Mouse (Mus musculus): ENCODE measurements around the gene Pphln1. TPM values are rescaled to one million over a fixed set of nuclear protein-coding genes. Genes with fewer than 3 reads are reported as not detected.
A peak's percentile ranks its signal among the peaks of the same experiment; 100 is the strongest.

Pphln1 gene
- polyA plus RNA-seq, 1 experiment from 2014 or later: 59.0 TPM

GRCm38 (mm10) chr15:93438663-93439062, 40.5 kb downstream of the Pphln1 start:
- Histone ChIP-seq H3K9me3 (replicated peaks; ENCODE audit: control insufficient read depth, low read length) (no peaks in the 10 kb centered on the region), H3K4me1 (ENCODE audit: control insufficient read depth, insufficient read depth, low read length) (no peaks in the 10 kb centered on the region), H3K36me3 (replicated peaks; ENCODE audit: control insufficient read depth, insufficient read depth, low read depth, low read length) (no peaks in the 10 kb centered on the region; the same call in 1 of the 2 replicates), H3K27ac (replicated peaks; ENCODE audit: low read depth, low read length) (no peak overlapping the region), H3K27me3 (ENCODE audit: control insufficient read depth, insufficient read depth, low read length) (no peaks in the 10 kb centered on the region), H3K9ac (replicated peaks; ENCODE audit: low read length) (no peak overlapping the region), H3K4me2 (ENCODE audit: low read depth, low read length) (no peak overlapping the region), H3K4me3 (ENCODE audit: low read depth, low read length) (no peak overlapping the region)
- WGBS: 38% methylated on average over 5 of the region's 5 CpGs
- DNase-seq (ENCODE audit: low spot score) (peak; percentile 65), ATAC-seq (replicated peaks; ENCODE audit: insufficient number of reproducible peaks, low FRiP score, low TSS enrichment, low read depth) (no peak)

GRCm38 (mm10) chr15:93442271-93442670, 44.1 kb downstream of the Pphln1 start:
- Histone ChIP-seq H3K36me3 (replicated peaks; ENCODE audit: control insufficient read depth, insufficient read depth, low read depth, low read length) (no peaks in the 10 kb centered on the region; the same call in 1 of the 2 replicates), H3K27me3 (ENCODE audit: control insufficient read depth, insufficient read depth, low read length) (no peaks in the 10 kb centered on the region), H3K9ac (replicated peaks; ENCODE audit: low read length) (no peak overlapping the region), H3K4me2 (ENCODE audit: low read depth, low read length) (no peak overlapping the region), H3K4me1 (ENCODE audit: control insufficient read depth, insufficient read depth, low read length) (no peaks in the 10 kb centered on the region), H3K9me3 (replicated peaks; ENCODE audit: control insufficient read depth, low read length) (no peaks in the 10 kb centered on the region), H3K4me3 (ENCODE audit: low read depth, low read length) (no peak overlapping the region), H3K27ac (replicated peaks; ENCODE audit: low read depth, low read length) (no peak overlapping the region)
- DNase-seq (ENCODE audit: low spot score) (peak; percentile 13), ATAC-seq (replicated peaks; ENCODE audit: insufficient number of reproducible peaks, low FRiP score, low TSS enrichment, low read depth) (no peak)
- 91% methylated on average over 4 of the region's 4 CpGs for WGBS

DNA sequence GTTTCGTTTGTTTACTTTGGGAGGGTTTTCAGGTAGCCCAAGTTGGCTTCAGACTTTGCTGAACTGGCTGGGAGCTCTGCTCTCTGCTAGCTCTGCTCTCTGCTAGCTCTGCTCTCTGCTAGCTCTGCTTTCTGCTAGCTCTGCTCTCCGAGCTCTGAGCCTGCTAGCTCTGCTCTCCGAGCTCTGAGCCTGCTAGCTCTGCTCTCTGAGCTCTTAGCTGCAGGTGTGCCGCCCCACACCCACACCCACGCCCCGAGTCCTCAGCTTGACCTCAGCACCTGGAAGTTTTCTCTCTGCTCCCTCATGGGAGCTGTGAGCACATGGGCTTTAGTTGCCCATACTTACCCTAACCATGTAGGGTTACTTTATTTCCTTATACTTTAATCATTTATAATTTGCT, 45.5 kb downstream of the Pphln1 start:
- DNase-seq (ENCODE audit: low spot score): no peak
- Histone ChIP-seq H3K4me3 (ENCODE audit: low read depth, low read length) (no peak overlapping the region), H3K27me3 (ENCODE audit: control insufficient read depth, insufficient read depth, low read length) (no peaks in the 10 kb centered on the region), H3K4me2 (ENCODE audit: low read depth, low read length) (no peak overlapping the region), H3K4me1 (ENCODE audit: control insufficient read depth, insufficient read depth, low read length) (no peaks in the 10 kb centered on the region), H3K27ac (replicated peaks; ENCODE audit: low read depth, low read length) (no peak overlapping the region), H3K9ac (replicated peaks; ENCODE audit: low read length) (no peak overlapping the region), H3K9me3 (replicated peaks; ENCODE audit: control insufficient read depth, low read length) (no peaks in the 10 kb centered on the region), H3K36me3 (replicated peaks; ENCODE audit: control insufficient read depth, insufficient read depth, low read depth, low read length) (no peaks in the 10 kb centered on the region; the same call in 1 of the 2 replicates)
- no peak for ATAC-seq (replicated peaks; ENCODE audit: insufficient number of reproducible peaks, low FRiP score, low TSS enrichment, low read depth)
- 86% methylated on average over 6 of the region's 6 CpGs for WGBS

GRCm38 (mm10) chr15:93448862-93449261, 50.7 kb downstream of the Pphln1 start:
- H3K4me1 ChIP-seq (ENCODE audit: control insufficient read depth, insufficient read depth, low read length): no peaks in the 10 kb centered on the region
- no peak overlapping the region for H3K4me3 ChIP-seq (ENCODE audit: low read depth, low read length)
- peaks cover 2% of the 10 kb centered on the region; the same call in 1 of the 2 replicates for H3K36me3 ChIP-seq (replicated peaks; ENCODE audit: control insufficient read depth, insufficient read depth, low read depth, low read length)
- H3K9me3 ChIP-seq (replicated peaks; ENCODE audit: control insufficient read depth, low read length): no peaks in the 10 kb centered on the region
- DNase-seq (ENCODE audit: low spot score) (no peak), ATAC-seq (replicated peaks; ENCODE audit: insufficient number of reproducible peaks, low FRiP score, low TSS enrichment, low read depth) (no peak)
- H3K4me2 ChIP-seq (ENCODE audit: low read depth, low read length): no peak overlapping the region
- H3K9ac ChIP-seq (replicated peaks; ENCODE audit: low read length): no peak overlapping the region
- WGBS: 87% methylated on average over 3 of the region's 3 CpGs
- H3K27me3 ChIP-seq (ENCODE audit: control insufficient read depth, insufficient read depth, low read length): no peaks in the 10 kb centered on the region
- H3K27ac ChIP-seq (replicated peaks; ENCODE audit: low read depth, low read length): no peak overlapping the region

GRCm38 (mm10) chr15:93453296-93453695, 55.1 kb downstream of the Pphln1 start:
- Histone ChIP-seq H3K27ac (replicated peaks; ENCODE audit: low read depth, low read length) (no peak overlapping the region), H3K36me3 (replicated peaks; ENCODE audit: control insufficient read depth, insufficient read depth, low read depth, low read length) (peaks cover 2% of the 10 kb centered on the region; the same call in 1 of the 2 replicates), H3K9ac (replicated peaks; ENCODE audit: low read length) (no peak overlapping the region), H3K4me3 (ENCODE audit: low read depth, low read length) (no peak overlapping the region), H3K9me3 (replicated peaks; ENCODE audit: control insufficient read depth, low read length) (no peaks in the 10 kb centered on the region), H3K4me2 (ENCODE audit: low read depth, low read length) (no peak overlapping the region), H3K4me1 (ENCODE audit: control insufficient read depth, insufficient read depth, low read length) (no peaks in the 10 kb centered on the region), H3K27me3 (ENCODE audit: control insufficient read depth, insufficient read depth, low read length) (no peaks in the 10 kb centered on the region)
- ATAC-seq (replicated peaks; ENCODE audit: insufficient number of reproducible peaks, low FRiP score, low TSS enrichment, low read depth) (no peak), DNase-seq (ENCODE audit: low spot score) (no peak)
- 75% methylated on average over 1 of the region's 1 CpGs for WGBS

DNA sequence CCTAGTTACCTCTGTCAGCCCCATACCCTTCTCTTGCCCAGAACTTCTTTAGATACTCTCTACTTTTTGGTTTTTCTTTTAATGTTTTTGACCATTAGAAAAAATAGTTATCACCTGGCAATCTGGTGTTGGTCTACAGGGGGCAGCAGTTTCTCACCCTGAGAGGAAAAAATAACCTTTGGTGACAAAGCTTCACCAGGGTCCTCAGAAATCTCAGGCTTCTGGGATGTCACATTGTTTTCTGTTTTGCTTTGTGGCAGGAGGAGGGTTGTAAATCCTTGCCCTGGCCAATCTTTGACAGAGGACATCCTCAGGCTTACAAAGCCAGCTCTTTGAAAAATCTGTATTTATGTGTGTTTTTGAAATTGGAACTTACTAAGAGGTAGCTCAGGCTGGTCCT, 57.9 kb downstream of the Pphln1 start:
- Histone ChIP-seq H3K4me3 (ENCODE audit: low read depth, low read length) (no peak overlapping the region), H3K27ac (replicated peaks; ENCODE audit: low read depth, low read length) (no peak overlapping the region), H3K27me3 (ENCODE audit: control insufficient read depth, insufficient read depth, low read length) (no peaks in the 10 kb centered on the region), H3K9ac (replicated peaks; ENCODE audit: low read length) (no peak overlapping the region), H3K4me1 (ENCODE audit: control insufficient read depth, insufficient read depth, low read length) (no peaks in the 10 kb centered on the region), H3K9me3 (replicated peaks; ENCODE audit: control insufficient read depth, low read length) (no peaks in the 10 kb centered on the region), H3K4me2 (ENCODE audit: low read depth, low read length) (no peak overlapping the region), H3K36me3 (replicated peaks; ENCODE audit: control insufficient read depth, insufficient read depth, low read depth, low read length) (0 out of 2 replicates have a peak, but pooled peaks cover 2% of the 10 kb centered on the region)
- no peak for DNase-seq (ENCODE audit: low spot score)
- ATAC-seq (replicated peaks; ENCODE audit: insufficient number of reproducible peaks, low FRiP score, low TSS enrichment, low read depth): no peak

GRCm38 (mm10) chr15:93459422-93459821, 61.3 kb downstream of the Pphln1 start:
- no peak overlapping the region for H3K27ac ChIP-seq (replicated peaks; ENCODE audit: low read depth, low read length)
- no peak overlapping the region for H3K4me3 ChIP-seq (ENCODE audit: low read depth, low read length)
- H3K4me2 ChIP-seq (ENCODE audit: low read depth, low read length): no peak overlapping the region
- DNase-seq (ENCODE audit: low spot score) (no peak), ATAC-seq (replicated peaks; ENCODE audit: insufficient number of reproducible peaks, low FRiP score, low TSS enrichment, low read depth) (no peak)
- WGBS: 78% methylated on average over 5 of the region's 5 CpGs
- H3K36me3 ChIP-seq (replicated peaks; ENCODE audit: control insufficient read depth, insufficient read depth, low read depth, low read length): no peaks in the 10 kb centered on the region
- no peaks in the 10 kb centered on the region for H3K9me3 ChIP-seq (replicated peaks; ENCODE audit: control insufficient read depth, low read length)
- no peaks in the 10 kb centered on the region for H3K27me3 ChIP-seq (ENCODE audit: control insufficient read depth, insufficient read depth, low read length)
- no peak overlapping the region for H3K9ac ChIP-seq (replicated peaks; ENCODE audit: low read length)
- H3K4me1 ChIP-seq (ENCODE audit: control insufficient read depth, insufficient read depth, low read length): no peaks in the 10 kb centered on the region

GRCm38 (mm10) chr15:93461066-93461465, 62.9 kb downstream of the Pphln1 start:
- no peak overlapping the region for H3K4me3 ChIP-seq (ENCODE audit: low read depth, low read length)
- H3K27me3 ChIP-seq (ENCODE audit: control insufficient read depth, insufficient read depth, low read length): no peaks in the 10 kb centered on the region
- ATAC-seq (replicated peaks; ENCODE audit: insufficient number of reproducible peaks, low FRiP score, low TSS enrichment, low read depth) (no peak), DNase-seq (ENCODE audit: low spot score) (no peak)
- H3K4me2 ChIP-seq (ENCODE audit: low read depth, low read length): no peak overlapping the region
- 95% methylated on average over 23 of the region's 23 CpGs for WGBS
- no peaks in the 10 kb centered on the region for H3K4me1 ChIP-seq (ENCODE audit: control insufficient read depth, insufficient read depth, low read length)
- no peak overlapping the region for H3K9ac ChIP-seq (replicated peaks; ENCODE audit: low read length)
- no peaks in the 10 kb centered on the region for H3K36me3 ChIP-seq (replicated peaks; ENCODE audit: control insufficient read depth, insufficient read depth, low read depth, low read length)
- H3K27ac ChIP-seq (replicated peaks; ENCODE audit: low read depth, low read length): no peak overlapping the region
- H3K9me3 ChIP-seq (replicated peaks; ENCODE audit: control insufficient read depth, low read length): no peaks in the 10 kb centered on the region

Measured in embryonic facial prominence, embryonic 11.5 days (tissue).